Mouse (Mus musculus): ENCODE measurements around the gene Fam81b. TPM values are rescaled to one million over a fixed set of nuclear protein-coding genes. Genes with fewer than 3 reads are reported as not detected.

Gene Fam81b
- polyA plus RNA-seq, 1 experiment from 2014 or later = 1.6 TPM

DNA sequence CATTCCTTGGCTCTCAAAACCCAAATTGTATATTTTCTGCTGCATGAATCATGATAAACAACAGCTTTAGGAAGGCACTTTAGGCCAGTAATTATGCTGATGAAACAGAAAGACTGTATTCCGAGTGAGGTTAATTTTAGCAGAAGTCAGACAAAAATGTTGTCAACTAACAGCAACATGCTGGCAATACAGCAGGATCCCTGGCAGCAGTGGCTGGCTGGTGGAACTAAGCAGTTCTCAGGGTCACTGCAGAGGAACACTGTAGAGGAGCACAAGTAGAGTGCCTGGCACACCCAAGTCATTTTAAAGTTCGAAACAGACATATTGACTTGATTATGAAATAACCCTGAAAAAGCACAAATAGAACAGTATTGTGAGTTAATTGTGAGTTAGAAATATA lies 2.8 kb downstream of the Fam81b start:
- H3K27ac ChIP-seq (replicated peaks; ENCODE audit: low read depth, low read length) = no peak overlapping the region
- ATAC-seq (ENCODE audit: low read depth) = no peak
- 71% methylated on average over 2 of the region's 2 CpGs for WGBS
- H3K4me3 ChIP-seq (ENCODE audit: low read depth, low read length) = no peak overlapping the region
- H3K4me1 ChIP-seq (ENCODE audit: control insufficient read depth, insufficient read depth, low read length) = no peaks in the 10 kb centered on the region
- no peaks in the 10 kb centered on the region for H3K27me3 ChIP-seq (replicated peaks; ENCODE audit: control insufficient read depth, insufficient read depth, low read length)
- H3K36me3 ChIP-seq (ENCODE audit: control insufficient read depth, insufficient read depth, low read length) = no peaks in the 10 kb centered on the region
- H3K4me2 ChIP-seq (ENCODE audit: low read depth, low read length) = no peak overlapping the region
- DNase-seq (ENCODE audit: low spot score) = no peak
- H3K9ac ChIP-seq (ENCODE audit: low read depth, low read length) = no peak overlapping the region
- no peaks in the 10 kb centered on the region for H3K9me3 ChIP-seq (ENCODE audit: control insufficient read depth, low read length)

DNA sequence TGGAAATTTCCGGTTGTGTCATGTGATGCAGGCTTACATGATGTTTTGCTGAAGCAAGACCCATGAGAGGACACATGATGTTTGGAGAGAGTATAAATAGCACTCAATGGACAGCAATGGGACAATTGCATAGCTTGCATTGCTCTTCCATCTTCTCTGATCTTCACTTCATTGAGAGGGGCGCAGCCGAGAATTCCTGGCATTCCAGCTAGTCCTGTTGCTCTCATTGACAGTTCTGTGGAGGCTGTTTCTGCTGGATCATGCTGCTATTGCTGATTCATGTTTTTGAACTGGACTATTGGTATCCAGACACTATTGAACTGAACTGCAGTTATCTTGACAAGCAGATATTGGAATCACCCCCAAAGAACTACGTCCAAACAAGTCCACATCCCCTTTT lies 12.8 kb downstream of the Fam81b start:
- ATAC-seq (ENCODE audit: low read depth) = no peak
- H3K27ac ChIP-seq (replicated peaks; ENCODE audit: low read depth, low read length) = no peak overlapping the region
- H3K4me2 ChIP-seq (ENCODE audit: low read depth, low read length) = no peak overlapping the region
- WGBS = 64% methylated on average over 4 of the region's 4 CpGs
- no peak overlapping the region for H3K4me3 ChIP-seq (ENCODE audit: low read depth, low read length)
- no peak overlapping the region for H3K9ac ChIP-seq (ENCODE audit: low read depth, low read length)
- no peaks in the 10 kb centered on the region for H3K36me3 ChIP-seq (ENCODE audit: control insufficient read depth, insufficient read depth, low read length)
- H3K4me1 ChIP-seq (ENCODE audit: control insufficient read depth, insufficient read depth, low read length) = no peaks in the 10 kb centered on the region
- no peaks in the 10 kb centered on the region for H3K9me3 ChIP-seq (ENCODE audit: control insufficient read depth, low read length)
- no peaks in the 10 kb centered on the region for H3K27me3 ChIP-seq (replicated peaks; ENCODE audit: control insufficient read depth, insufficient read depth, low read length)
- DNase-seq (ENCODE audit: low spot score) = no peak

DNA sequence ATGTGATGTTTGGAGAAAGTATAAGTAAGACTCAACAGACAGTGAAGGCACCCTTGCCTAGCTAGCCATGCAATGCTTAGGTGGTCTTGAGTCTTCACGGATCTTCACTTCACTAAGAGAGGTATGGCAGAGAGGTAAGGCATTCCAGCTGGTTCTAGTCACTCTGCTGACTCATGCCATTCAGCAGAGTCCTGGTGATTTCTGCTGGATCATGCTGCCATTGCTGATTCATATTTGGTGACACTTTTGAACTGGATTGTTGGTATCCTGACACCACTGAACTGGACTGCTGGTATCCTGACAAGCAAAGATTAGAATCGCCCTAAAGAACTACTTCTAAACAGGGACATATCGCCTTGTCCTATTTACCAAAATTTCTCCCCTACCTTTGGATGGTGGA lies 20.3 kb downstream of the Fam81b start:
- Histone ChIP-seq H3K27me3 (replicated peaks; ENCODE audit: control insufficient read depth, insufficient read depth, low read length) (no peaks in the 10 kb centered on the region), H3K4me2 (ENCODE audit: low read depth, low read length) (no peak overlapping the region), H3K4me3 (ENCODE audit: low read depth, low read length) (no peak overlapping the region), H3K9ac (ENCODE audit: low read depth, low read length) (no peak overlapping the region), H3K4me1 (ENCODE audit: control insufficient read depth, insufficient read depth, low read length) (no peaks in the 10 kb centered on the region), H3K36me3 (ENCODE audit: control insufficient read depth, insufficient read depth, low read length) (no peaks in the 10 kb centered on the region), H3K9me3 (ENCODE audit: control insufficient read depth, low read length) (no peaks in the 10 kb centered on the region), H3K27ac (replicated peaks; ENCODE audit: low read depth, low read length) (no peak overlapping the region)
- ATAC-seq (ENCODE audit: low read depth) (no peak), DNase-seq (ENCODE audit: low spot score) (no peak)
- WGBS = 88% methylated on average over 3 of the region's 3 CpGs

GRCm38 (mm10) chr13:76264361-76265026 lies 40.4 kb downstream of the Fam81b start:
- 70% methylated on average over 5 of the region's 5 CpGs for WGBS
- no peaks in the 10 kb centered on the region for H3K36me3 ChIP-seq (ENCODE audit: control insufficient read depth, insufficient read depth, low read length)
- DNase-seq (ENCODE audit: low spot score) (no peak), ATAC-seq (ENCODE audit: low read depth) (no peak)
- no peak overlapping the region for H3K4me3 ChIP-seq (ENCODE audit: low read depth, low read length)
- H3K4me1 ChIP-seq (ENCODE audit: control insufficient read depth, insufficient read depth, low read length) = no peaks in the 10 kb centered on the region
- H3K4me2 ChIP-seq (ENCODE audit: low read depth, low read length) = no peak overlapping the region
- no peaks in the 10 kb centered on the region for H3K9me3 ChIP-seq (ENCODE audit: control insufficient read depth, low read length)
- no peak overlapping the region for H3K27ac ChIP-seq (replicated peaks; ENCODE audit: low read depth, low read length)
- no peak overlapping the region for H3K9ac ChIP-seq (ENCODE audit: low read depth, low read length)
- H3K27me3 ChIP-seq (replicated peaks; ENCODE audit: control insufficient read depth, insufficient read depth, low read length) = no peaks in the 10 kb centered on the region

DNA sequence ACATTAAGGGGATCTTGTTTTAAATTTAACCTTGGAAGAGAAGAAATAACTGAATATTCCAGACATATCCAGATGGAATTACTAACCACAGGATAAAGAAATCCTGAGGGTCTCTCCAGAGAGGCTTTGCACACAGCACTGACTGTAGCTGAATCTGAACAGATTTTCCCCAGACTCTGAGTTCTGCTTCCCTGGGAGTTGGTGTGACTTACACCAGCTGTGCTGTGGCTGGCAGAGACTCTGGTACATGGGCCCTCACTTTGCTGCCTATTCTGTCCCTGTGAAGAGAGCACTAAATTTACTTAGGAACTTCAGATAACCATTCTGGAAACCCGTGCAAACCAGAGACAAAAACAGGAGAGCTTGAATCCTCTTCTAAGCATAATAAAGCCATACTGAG lies 46.1 kb downstream of the Fam81b start:
- peak; percentile 80 for ATAC-seq (ENCODE audit: low read depth)
- Histone ChIP-seq H3K4me1 (ENCODE audit: control insufficient read depth, insufficient read depth, low read length) (no peaks in the 10 kb centered on the region), H3K27ac (replicated peaks; ENCODE audit: low read depth, low read length) (no peak overlapping the region), H3K9me3 (ENCODE audit: control insufficient read depth, low read length) (no peaks in the 10 kb centered on the region), H3K4me3 (ENCODE audit: low read depth, low read length) (no peak overlapping the region), H3K4me2 (ENCODE audit: low read depth, low read length) (no peak overlapping the region), H3K27me3 (replicated peaks; ENCODE audit: control insufficient read depth, insufficient read depth, low read length) (no peaks in the 10 kb centered on the region), H3K36me3 (ENCODE audit: control insufficient read depth, insufficient read depth, low read length) (no peaks in the 10 kb centered on the region), H3K9ac (ENCODE audit: low read depth, low read length) (no peak overlapping the region)
- WGBS = 50% methylated on average over 1 of the region's 1 CpGs
- peak; percentile 58 for DNase-seq (ENCODE audit: low spot score)

GRCm38 (mm10) chr13:76256350-76256749 lies 48.5 kb downstream of the Fam81b start:
- no peak overlapping the region for H3K9ac ChIP-seq (ENCODE audit: low read depth, low read length)
- DNase-seq (ENCODE audit: low spot score) (peak; percentile 12), ATAC-seq (ENCODE audit: low read depth) (no peak)
- no peaks in the 10 kb centered on the region for H3K36me3 ChIP-seq (ENCODE audit: control insufficient read depth, insufficient read depth, low read length)
- no peak overlapping the region for H3K27ac ChIP-seq (replicated peaks; ENCODE audit: low read depth, low read length)
- 53% methylated on average over 3 of the region's 3 CpGs for WGBS
- no peaks in the 10 kb centered on the region for H3K27me3 ChIP-seq (replicated peaks; ENCODE audit: control insufficient read depth, insufficient read depth, low read length)
- no peak overlapping the region for H3K4me2 ChIP-seq (ENCODE audit: low read depth, low read length)
- H3K4me3 ChIP-seq (ENCODE audit: low read depth, low read length) = no peak overlapping the region
- no peaks in the 10 kb centered on the region for H3K9me3 ChIP-seq (ENCODE audit: control insufficient read depth, low read length)
- H3K4me1 ChIP-seq (ENCODE audit: control insufficient read depth, insufficient read depth, low read length) = no peaks in the 10 kb centered on the region

- H3K4me1 ChIP-seq (ENCODE audit: control insufficient read depth, insufficient read depth, low read length) = no peaks in the 10 kb centered on the region
- H3K9me3 ChIP-seq (ENCODE audit: control insufficient read depth, low read length) = no peaks in the 10 kb centered on the region
- H3K9ac ChIP-seq (ENCODE audit: low read depth, low read length) = no peak overlapping the region
- DNase-seq (ENCODE audit: low spot score) (peak; percentile 53), ATAC-seq (ENCODE audit: low read depth) (peak; percentile 65; the same call in 1 of the 2 replicates)
- no peaks in the 10 kb centered on the region for H3K27me3 ChIP-seq (replicated peaks; ENCODE audit: control insufficient read depth, insufficient read depth, low read length)
- H3K27ac ChIP-seq (replicated peaks; ENCODE audit: low read depth, low read length) = no peak overlapping the region
- WGBS = 55% methylated on average over 7 of the region's 7 CpGs
- no peaks in the 10 kb centered on the region for H3K36me3 ChIP-seq (ENCODE audit: control insufficient read depth, insufficient read depth, low read length)
- no peak overlapping the region for H3K4me2 ChIP-seq (ENCODE audit: low read depth, low read length)
- H3K4me3 ChIP-seq (ENCODE audit: low read depth, low read length) = no peak overlapping the region
Observed at GRCm38 (mm10) chr13:76250092-76250491, 54.8 kb downstream of the Fam81b start.

GRCm38 (mm10) chr13:76249066-76249465 lies 55.8 kb downstream of the Fam81b start:
- no peak overlapping the region for H3K4me2 ChIP-seq (ENCODE audit: low read depth, low read length)
- no peaks in the 10 kb centered on the region for H3K36me3 ChIP-seq (ENCODE audit: control insufficient read depth, insufficient read depth, low read length)
- DNase-seq (ENCODE audit: low spot score) (no peak), ATAC-seq (ENCODE audit: low read depth) (no peak)
- H3K4me3 ChIP-seq (ENCODE audit: low read depth, low read length) = no peak overlapping the region
- 55% methylated on average over 1 of the region's 1 CpGs for WGBS
- H3K9me3 ChIP-seq (ENCODE audit: control insufficient read depth, low read length) = no peaks in the 10 kb centered on the region
- no peaks in the 10 kb centered on the region for H3K27me3 ChIP-seq (replicated peaks; ENCODE audit: control insufficient read depth, insufficient read depth, low read length)
- H3K4me1 ChIP-seq (ENCODE audit: control insufficient read depth, insufficient read depth, low read length) = no peaks in the 10 kb centered on the region
- no peak overlapping the region for H3K9ac ChIP-seq (ENCODE audit: low read depth, low read length)
- H3K27ac ChIP-seq (replicated peaks; ENCODE audit: low read depth, low read length) = no peak overlapping the region

- Histone ChIP-seq H3K27ac (replicated peaks; ENCODE audit: low read depth, low read length) (no peak overlapping the region), H3K4me3 (ENCODE audit: low read depth, low read length) (no peak overlapping the region), H3K36me3 (ENCODE audit: control insufficient read depth, insufficient read depth, low read length) (no peaks in the 10 kb centered on the region), H3K27me3 (replicated peaks; ENCODE audit: control insufficient read depth, insufficient read depth, low read length) (no peaks in the 10 kb centered on the region), H3K9ac (ENCODE audit: low read depth, low read length) (no peak overlapping the region), H3K9me3 (ENCODE audit: control insufficient read depth, low read length) (no peaks in the 10 kb centered on the region), H3K4me1 (ENCODE audit: control insufficient read depth, insufficient read depth, low read length) (no peaks in the 10 kb centered on the region), H3K4me2 (ENCODE audit: low read depth, low read length) (no peak overlapping the region)
- DNase-seq (ENCODE audit: low spot score) = peak; percentile 16
- WGBS = 44% methylated on average over 2 of the region's 2 CpGs
- ATAC-seq (ENCODE audit: low read depth) = 0 out of 2 replicates have a peak, but pooled peaks have one; percentile 50
Observed at GRCm38 (mm10) chr13:76215397-76215796, 89.5 kb downstream of the Fam81b start.
